Mouse (Mus musculus): ENCODE data around the gene Donson. TPM values are rescaled to one million over a fixed set of nuclear protein-coding genes. Genes with fewer than 3 reads are reported as not detected.

The Donson gene
- 4.8 and 5.6 TPM in 2 replicates for polyA plus RNA-seq (2021; fragmentation: Nextera tagmentation)
- long read RNA-seq, experiment 1, partial matches to known transcripts, result 2 of 12 reads
- long read RNA-seq, experiment 1, other reads (novel, unspliced or antisense), result 5 of 12 reads
- long read RNA-seq, experiment 2, transcript Donson-201 (10 exons, 2,365 nt), result major isoform, 42 of 66 reads
- long read RNA-seq, experiment 2, partial matches to known transcripts, result 1 of 66 reads
- long read RNA-seq, experiment 2, other reads (novel, unspliced or antisense), result 17 of 66 reads

DNA sequence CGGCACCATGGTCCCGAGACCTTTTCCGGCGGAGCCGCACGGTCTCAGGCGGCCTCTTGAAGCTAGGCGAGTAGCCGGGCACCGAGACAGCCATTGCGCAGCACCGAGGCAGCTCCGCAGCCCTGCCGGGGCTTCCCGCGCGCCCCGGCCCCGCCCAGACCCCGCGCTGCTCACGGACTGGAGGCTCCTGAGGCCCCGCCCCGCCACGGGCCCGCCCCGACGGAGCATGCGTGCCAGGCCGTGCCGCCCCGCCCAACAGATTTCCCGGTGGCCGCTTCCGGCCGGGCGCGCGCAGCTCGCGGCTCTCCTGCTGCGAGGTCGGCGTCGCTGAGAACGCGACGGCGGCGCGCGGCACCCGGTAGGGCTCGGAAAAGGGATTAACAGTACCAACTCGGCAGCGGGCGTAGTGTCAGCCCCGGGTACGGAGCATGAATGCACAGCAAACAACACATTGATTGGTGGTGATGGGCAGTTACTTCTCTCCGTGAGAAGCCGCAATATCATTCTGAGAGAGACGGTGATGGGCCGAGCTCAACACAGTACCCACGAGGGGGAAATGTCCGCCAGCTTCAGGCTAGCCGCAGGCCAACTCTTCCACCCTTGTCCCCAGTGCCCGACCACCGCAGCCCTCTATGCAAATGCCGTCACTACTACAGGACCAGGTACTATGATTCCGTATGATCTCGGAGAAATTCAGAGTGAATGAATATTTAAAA lies at the start of gene Donson:
Gene Donson, minus strand, starts transcription at position 152 of the 716 bp plus-strand sequence.

DNA sequence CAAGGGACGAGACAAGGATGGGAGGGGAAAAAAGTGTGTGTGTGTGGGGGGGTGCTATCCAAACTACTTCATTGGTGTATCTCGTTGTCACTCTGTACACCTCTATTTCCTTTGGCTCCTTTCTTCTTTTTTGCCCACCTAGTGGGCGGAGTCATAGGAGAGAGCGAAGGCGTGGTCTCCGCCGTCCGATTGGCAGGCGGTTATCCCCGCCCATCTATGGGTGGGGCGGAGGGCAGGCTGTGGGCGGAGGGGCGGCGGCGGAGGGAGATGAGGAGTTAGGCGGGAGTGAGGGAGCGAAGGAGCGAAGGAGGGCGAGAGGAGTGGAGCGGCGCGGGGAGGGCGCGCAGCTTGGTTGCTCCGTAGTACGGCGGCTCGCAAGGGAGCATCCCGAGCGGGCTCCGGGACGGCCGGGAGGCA lies 40.5 kb upstream of the Donson start, which contains the start of gene Itsn1:
Gene Itsn1, plus strand, starts transcription at position 216 of the 417 bp plus-strand sequence.

DNA sequence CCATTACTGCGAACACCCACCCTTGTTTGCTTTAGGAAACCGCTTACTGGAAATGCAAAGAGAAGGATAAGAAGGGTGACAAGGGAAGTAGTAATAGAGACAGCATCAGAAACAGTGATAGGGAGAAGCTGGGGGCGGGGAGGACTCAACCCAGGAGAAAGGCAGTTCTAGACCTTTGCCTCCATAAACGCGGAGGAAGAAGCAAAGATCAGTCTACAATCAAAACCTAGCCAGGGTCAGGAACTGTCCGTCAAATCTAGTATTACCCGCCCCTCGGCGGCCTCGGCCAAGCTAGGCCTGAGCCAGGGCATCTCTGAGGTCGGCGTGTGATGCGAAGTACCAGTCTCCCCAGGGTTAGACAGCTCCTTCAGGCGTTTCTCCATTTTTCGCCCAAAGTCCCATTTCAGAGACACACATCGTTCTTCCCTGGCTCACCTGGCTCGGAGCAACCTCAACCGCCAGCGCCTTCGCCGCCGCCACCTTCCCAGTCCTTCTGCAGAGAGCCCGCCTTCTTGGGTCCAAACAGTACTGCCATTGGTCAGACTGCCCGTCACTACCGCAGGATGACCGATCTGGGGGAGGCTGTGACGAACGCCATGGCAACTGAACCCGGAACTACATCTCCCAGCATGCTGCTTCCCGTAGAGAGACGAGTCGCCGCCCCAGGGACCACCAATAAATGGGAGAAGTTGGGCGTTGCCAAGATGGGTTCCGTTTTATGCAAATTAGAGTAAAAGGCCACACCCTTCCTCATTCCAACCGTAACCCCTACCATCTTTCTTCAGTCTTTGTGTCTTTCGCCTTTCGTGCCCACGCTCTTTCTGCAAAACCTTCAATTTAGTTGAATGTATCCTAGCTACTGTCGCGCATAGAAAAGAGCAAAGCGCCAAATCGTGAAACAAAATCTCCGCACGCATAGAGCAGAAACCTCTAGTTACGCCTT lies 39.8 kb upstream of the Donson start, which contains the start of gene Cryzl1:
Gene Cryzl1, minus strand, starts transcription at position 853 of the 943 bp plus-strand sequence.

DNA sequence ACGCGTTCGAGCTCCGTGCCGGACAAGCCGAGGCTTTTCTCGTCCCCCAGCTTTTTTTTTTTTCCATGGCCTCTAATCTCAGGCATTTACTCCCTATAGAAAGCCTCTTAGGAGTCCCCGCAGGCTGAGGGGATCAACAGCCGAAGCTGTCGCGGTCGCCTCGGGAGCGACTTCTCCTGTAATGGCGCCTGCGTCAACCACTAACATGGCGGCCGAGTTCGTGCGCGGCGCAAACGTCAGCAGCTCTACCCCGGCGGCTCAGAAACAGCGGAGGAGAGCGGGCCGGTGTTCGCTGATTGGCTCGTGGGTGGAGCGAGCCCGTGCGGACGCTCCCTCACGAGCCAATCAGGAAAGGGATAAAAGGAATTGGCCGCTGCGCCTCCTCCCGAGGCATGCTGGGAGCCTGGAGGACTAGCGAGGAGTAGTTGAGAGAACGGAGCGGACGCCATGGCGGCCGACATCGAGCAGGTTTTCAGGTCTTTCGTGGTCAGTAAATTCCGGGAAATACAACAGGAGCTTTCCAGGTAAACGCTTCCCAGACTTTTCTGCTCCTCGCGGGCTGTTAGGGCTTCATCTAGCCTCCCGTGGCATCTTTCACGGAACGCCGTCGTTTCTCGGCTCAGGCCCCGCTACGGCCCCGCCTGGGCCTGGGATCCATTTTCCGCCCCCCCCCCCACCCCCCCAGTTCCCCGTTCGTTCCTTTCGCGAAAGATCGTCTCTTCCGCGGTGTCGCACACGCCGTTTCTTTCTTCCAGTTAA lies 40.9 kb downstream of the Donson start, which contains the start of gene Son:
Gene Son, plus strand, starts transcription at position 46 of the 759 bp plus-strand sequence.

DNA sequence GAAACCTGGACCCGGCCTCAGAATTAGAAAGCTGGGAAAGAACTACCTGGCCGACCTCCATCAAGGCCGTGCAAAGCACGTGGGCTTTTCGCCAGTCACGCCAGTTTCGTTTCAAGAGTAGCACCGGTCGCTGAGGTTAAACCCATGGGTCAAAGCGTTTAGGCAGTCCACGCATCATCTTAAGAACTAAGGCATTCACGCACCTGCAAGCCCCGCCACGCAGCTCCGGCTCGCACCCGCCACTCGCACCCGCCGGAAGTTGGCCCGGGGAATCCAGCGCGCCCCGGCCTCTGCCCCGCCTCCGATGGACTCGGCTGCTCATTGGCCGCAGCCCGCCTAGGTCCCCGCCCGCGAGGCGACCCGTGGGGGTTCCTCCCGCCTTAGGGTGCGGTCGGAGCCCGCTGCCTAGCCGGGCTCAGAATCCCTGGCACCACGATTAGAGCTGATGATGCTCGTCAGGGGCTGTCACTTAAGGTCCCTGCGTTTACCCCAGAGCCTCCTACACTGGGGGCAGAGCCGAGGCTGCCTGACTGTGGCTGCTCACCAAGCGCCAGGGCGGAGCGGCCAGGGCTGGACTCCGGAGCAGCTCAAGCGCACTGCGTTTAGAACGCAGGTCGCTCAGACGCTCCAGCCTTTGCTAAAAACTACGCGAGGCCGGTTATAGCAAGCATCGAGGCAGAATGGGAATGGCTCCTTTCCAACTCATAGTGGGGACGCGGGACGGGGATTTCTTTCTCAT lies 41.7 kb downstream of the Donson start, which contains the start of gene Gart:
Gene Gart, minus strand, starts transcription at position 272 of the 739 bp plus-strand sequence.

Other genes with a start within 250 kb of the Donson start
- gene Ifnar1, start 203.5 kb downstream of the Donson start, polyA plus RNA-seq (2021; fragmentation: Nextera tagmentation), result 14.9 and 15.8 TPM in 2 replicates
- 75.4 and 79.0 TPM in 2 replicates for gene Ifngr2, start 141.7 kb downstream of the Donson start, polyA plus RNA-seq (2021; fragmentation: Nextera tagmentation)
- 138 and 169 TPM in 2 replicates for gene Tmem50b, start 91.0 kb downstream of the Donson start, polyA plus RNA-seq (2021; fragmentation: Nextera tagmentation)
- 8.5 and 10.9 TPM in 2 replicates for gene Dnajc28, start 69.7 kb downstream of the Donson start, polyA plus RNA-seq (2021; fragmentation: Nextera tagmentation)
- 24.0 and 26.1 TPM in 2 replicates for gene Gart, start 41.8 kb downstream of the Donson start, polyA plus RNA-seq (2021; fragmentation: Nextera tagmentation)
- 63.5 and 63.9 TPM in 2 replicates for gene Son, start 41.3 kb downstream of the Donson start, polyA plus RNA-seq (2021; fragmentation: Nextera tagmentation)
- 162 and 167 TPM in 2 replicates for gene Cryzl1, start 40.2 kb upstream of the Donson start, polyA plus RNA-seq (2021; fragmentation: Nextera tagmentation)
- gene Itsn1, start 40.5 kb upstream of the Donson start, polyA plus RNA-seq (2021; fragmentation: Nextera tagmentation), result 18.0 and 21.7 TPM in 2 replicates

All from layer of hippocampus, adult 6 months (tissue).